Mouse (Mus musculus): ENCODE data around the gene Nrn1l.

The Nrn1l gene

GRCm38 (mm10) chr8:105893339-105893738 lies at the start of gene Nrn1l:
Nrn1l (plus strand) TSS chr8:105893567.
- DNase-seq = peak in 1 of 2 experiments; percentile 15

GRCm38 (mm10) chr8:105846678-105847077 lies 46.7 kb upstream of the Nrn1l start:
- DNase-seq = no peak

GRCm38 (mm10) chr8:105850014-105850413 lies 43.4 kb upstream of the Nrn1l start:
- no peak for DNase-seq

- no peak for DNase-seq
Observed at GRCm38 (mm10) chr8:105850611-105851010, 42.8 kb upstream of the Nrn1l start.

GRCm38 (mm10) chr8:105851651-105852143 lies 41.7 kb upstream of the Nrn1l start:
- peak; percentile 74 to 85 for DNase-seq

GRCm38 (mm10) chr8:105852146-105852729 lies 41.1 kb upstream of the Nrn1l start:
- peak in 1 of 2 experiments; percentile 10 for DNase-seq

- DNase-seq = no peak
Observed at GRCm38 (mm10) chr8:105853178-105853577, 40.2 kb upstream of the Nrn1l start, which contains the start of gene Cenpt. Cenpt (minus strand) TSS chr8:105853278.

- DNase-seq = peak in 1 of 2 experiments; percentile 16
Observed at GRCm38 (mm10) chr8:105854303-105854702, 39.1 kb upstream of the Nrn1l start.

- DNase-seq = peak; percentile 84 to 94
Observed at GRCm38 (mm10) chr8:105854715-105855216, 38.6 kb upstream of the Nrn1l start, which contains the start of gene Thap11. Thap11 (plus strand) TSS chr8:105855132.

GRCm38 (mm10) chr8:105855248-105856167 lies 37.9 kb upstream of the Nrn1l start:
- peak in 1 of 2 experiments; percentile 18 for DNase-seq

GRCm38 (mm10) chr8:105856168-105856835 lies 37.1 kb upstream of the Nrn1l start:
- DNase-seq = no peak

GRCm38 (mm10) chr8:105858495-105858894 lies 34.9 kb upstream of the Nrn1l start:
- no peak for DNase-seq

- DNase-seq = no peak
Observed at GRCm38 (mm10) chr8:105859314-105859713, 34.1 kb upstream of the Nrn1l start.

- DNase-seq = peak; percentile 77 to 86
Observed at GRCm38 (mm10) chr8:105860143-105860981, 33.0 kb upstream of the Nrn1l start, which contains the start of gene Nutf2. Nutf2 (plus strand) TSS chr8:105860580.

- DNase-seq = peak in 1 of 2 experiments; percentile 33
Observed at GRCm38 (mm10) chr8:105861951-105862350, 31.4 kb upstream of the Nrn1l start.

- DNase-seq = no peak
Observed at GRCm38 (mm10) chr8:105866364-105867029, 26.9 kb upstream of the Nrn1l start.

- DNase-seq = no peak
Observed at GRCm38 (mm10) chr8:105874301-105874700, 19.1 kb upstream of the Nrn1l start.

GRCm38 (mm10) chr8:105880754-105881520 lies 12.4 kb upstream of the Nrn1l start, which contains the start of gene Edc4:
Edc4 (plus strand) TSS chr8:105880881.
- peak; percentile 68 to 87 for DNase-seq

GRCm38 (mm10) chr8:105889756-105890465 lies 3.5 kb upstream of the Nrn1l start:
- no peak for DNase-seq

GRCm38 (mm10) chr8:105890870-105891269 lies 2.5 kb upstream of the Nrn1l start:
- no peak for DNase-seq
